Mouse (Mus musculus): Measurements from ENCODE around the gene Tenm2. TPM values are rescaled to one million over a fixed set of nuclear protein-coding genes. Genes with fewer than 3 reads are reported as not detected.

The Tenm2 gene
- polyA plus RNA-seq, 1 experiment from 2014 or later, result 1.8 TPM

DNA sequence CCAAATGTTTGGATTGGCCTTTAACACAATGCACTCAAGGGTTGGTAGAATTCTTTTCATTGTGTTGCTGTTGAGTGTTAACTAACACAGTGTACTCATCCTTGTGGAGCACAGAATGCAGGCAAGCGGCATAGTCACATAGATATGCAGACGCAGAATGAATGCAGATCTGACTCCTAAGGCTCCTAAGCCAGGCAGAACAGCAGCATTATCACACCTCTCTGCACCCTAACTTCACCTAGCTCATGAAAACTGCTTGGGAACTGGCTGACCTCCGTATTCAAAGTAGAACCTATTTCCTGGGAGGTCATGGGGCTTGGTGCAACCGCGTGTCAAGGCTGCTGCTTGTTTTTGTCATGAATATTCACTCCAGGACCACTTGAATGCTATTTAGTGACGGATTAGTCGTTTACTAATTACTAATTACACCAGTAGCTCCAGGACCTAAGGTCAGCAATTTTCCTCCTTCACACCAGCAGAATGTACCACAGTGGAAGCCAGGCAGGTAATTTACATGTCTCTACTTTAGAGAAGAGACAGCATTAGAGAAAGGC, 295.1 kb downstream of the Tenm2 start:
- 17% methylated on average over 7 of the region's 7 CpGs for WGBS
- Histone ChIP-seq H3K4me3 (no peak overlapping the region), H3K27ac (no peak overlapping the region), H3K4me1 (peaks cover 28% of the 10 kb centered on the region), H3K9me3 (no peaks in the 10 kb centered on the region), H3K36me3 (replicated peaks) (no peaks in the 10 kb centered on the region), H3K27me3 (ENCODE audit: poor library complexity, severe bottlenecking) (no peaks in the 10 kb centered on the region)
- DNase-seq (ENCODE audit: extremely low spot score, low spot score), result no peak

GRCm38 (mm10) chr11:36929817-36930216, 305.9 kb downstream of the Tenm2 start:
- Histone ChIP-seq H3K27ac (no peak overlapping the region), H3K4me1 (0 out of 2 replicates have a peak, but pooled peaks cover 4% of the 10 kb centered on the region), H3K4me3 (no peak overlapping the region), H3K36me3 (replicated peaks) (no peaks in the 10 kb centered on the region), H3K9me3 (no peaks in the 10 kb centered on the region), H3K27me3 (ENCODE audit: poor library complexity, severe bottlenecking) (no peaks in the 10 kb centered on the region)
- WGBS, result 87% methylated on average over 5 of the region's 5 CpGs
- DNase-seq (ENCODE audit: extremely low spot score, low spot score), result no peak

DNA sequence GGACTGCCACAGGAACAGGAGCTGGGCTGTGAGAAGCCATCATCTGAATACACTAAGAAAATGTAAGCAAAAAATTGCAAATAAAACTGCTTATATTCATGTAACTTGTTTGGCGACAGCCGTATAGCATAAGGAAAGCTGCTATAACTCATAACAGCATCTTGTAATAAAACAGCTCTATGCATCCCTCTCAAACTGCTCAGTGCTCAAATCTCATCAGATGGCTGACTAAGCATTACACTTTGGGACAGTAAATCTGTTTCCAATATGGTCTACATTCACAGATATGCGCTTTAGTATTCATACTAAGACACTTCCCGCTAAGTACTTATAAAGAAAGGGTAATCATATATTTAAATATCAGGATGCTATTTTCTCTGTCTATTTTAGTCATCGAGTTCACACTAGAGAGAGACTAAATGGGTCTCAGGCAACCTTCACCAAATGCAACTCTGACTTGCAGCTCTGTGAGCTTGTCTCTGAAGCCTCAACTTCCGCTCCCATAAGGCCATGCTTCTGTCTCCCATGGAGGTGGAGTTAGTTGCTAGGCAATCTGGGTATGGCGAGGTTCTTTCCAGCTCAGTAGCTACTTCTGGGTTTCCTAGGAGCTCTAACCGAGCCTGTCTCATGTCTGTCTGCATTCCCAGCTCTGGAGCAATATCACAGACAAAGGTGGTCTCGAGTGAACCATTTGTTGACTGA, 308.9 kb downstream of the Tenm2 start:
- Histone ChIP-seq H3K27ac (no peak overlapping the region), H3K36me3 (replicated peaks) (no peaks in the 10 kb centered on the region), H3K4me3 (no peak overlapping the region), H3K27me3 (ENCODE audit: poor library complexity, severe bottlenecking) (no peaks in the 10 kb centered on the region), H3K4me1 (0 out of 2 replicates have a peak, but pooled peaks cover 4% of the 10 kb centered on the region), H3K9me3 (no peaks in the 10 kb centered on the region)
- WGBS, result 85% methylated on average over 9 of the region's 9 CpGs
- no peak for DNase-seq (ENCODE audit: extremely low spot score, low spot score)

- Histone ChIP-seq H3K27me3 (ENCODE audit: poor library complexity, severe bottlenecking) (no peaks in the 10 kb centered on the region), H3K36me3 (replicated peaks) (no peaks in the 10 kb centered on the region)
Measured at GRCm38 (mm10) chr11:36919301-36919700, 316.5 kb downstream of the Tenm2 start.

DNA sequence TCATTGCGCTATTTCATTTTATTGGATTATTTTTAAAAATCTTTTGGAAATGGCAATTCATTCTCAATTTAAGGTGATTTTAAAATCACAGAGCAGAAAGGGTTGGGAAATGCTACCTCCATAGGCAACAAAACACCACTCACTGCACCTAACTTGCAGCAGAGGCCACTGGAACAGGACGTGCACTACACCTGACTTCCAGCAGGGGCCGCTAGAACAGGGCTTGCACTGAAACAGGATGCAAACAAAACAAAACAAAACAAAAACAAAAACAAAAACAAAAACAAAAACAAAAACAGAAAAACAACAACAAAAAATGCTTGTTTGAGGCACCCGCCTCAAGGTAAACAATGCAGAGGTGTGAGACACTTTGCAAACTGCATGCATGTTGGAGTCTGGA, 324.4 kb downstream of the Tenm2 start:
- WGBS, result 72% methylated on average over 4 of the region's 4 CpGs
- Histone ChIP-seq H3K9me3 (no peaks in the 10 kb centered on the region), H3K36me3 (replicated peaks) (no peaks in the 10 kb centered on the region), H3K4me1 (no peaks in the 10 kb centered on the region), H3K27me3 (ENCODE audit: poor library complexity, severe bottlenecking) (no peaks in the 10 kb centered on the region), H3K4me3 (no peak overlapping the region), H3K27ac (no peak overlapping the region)
- DNase-seq (ENCODE audit: extremely low spot score, low spot score), result no peak

More at GRCm38 (mm10) chr11:36919301-36919700, 316.5 kb downstream of the Tenm2 start:
- no peak for DNase-seq (ENCODE audit: extremely low spot score, low spot score)
- 89% methylated on average over 6 of the region's 6 CpGs for WGBS
- no peaks in the 10 kb centered on the region for H3K9me3 ChIP-seq
- H3K4me1 ChIP-seq, result no peaks in the 10 kb centered on the region
- H3K4me3 ChIP-seq, result no peak overlapping the region
- H3K27ac ChIP-seq, result no peak overlapping the region

DNA sequence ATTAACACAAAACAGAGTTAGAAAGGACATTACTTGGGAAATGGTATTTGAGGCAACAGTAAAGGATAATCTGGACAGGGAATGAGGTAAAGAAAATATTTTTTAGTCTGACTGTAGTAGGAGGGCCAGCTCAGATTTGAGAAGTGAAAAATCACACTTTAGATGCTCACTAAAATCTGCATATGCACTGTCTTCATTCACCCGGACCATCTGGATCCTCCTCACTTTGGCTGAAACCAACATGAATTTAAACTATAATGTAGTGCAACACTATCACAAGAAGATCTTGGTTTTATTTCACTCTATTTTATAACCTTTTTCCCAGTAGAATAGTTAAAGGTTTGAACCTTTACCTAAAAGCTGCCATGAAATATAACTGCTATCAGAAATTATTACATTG, 326.7 kb downstream of the Tenm2 start:
- H3K4me1 ChIP-seq, result no peaks in the 10 kb centered on the region
- H3K27ac ChIP-seq, result no peak overlapping the region
- no peaks in the 10 kb centered on the region for H3K27me3 ChIP-seq (ENCODE audit: poor library complexity, severe bottlenecking)
- no peak overlapping the region for H3K4me3 ChIP-seq
- H3K9me3 ChIP-seq, result no peaks in the 10 kb centered on the region
- DNase-seq (ENCODE audit: extremely low spot score, low spot score), result no peak
- 91% methylated on average over 1 of the region's 1 CpGs for WGBS
- no peaks in the 10 kb centered on the region for H3K36me3 ChIP-seq (replicated peaks)

DNA sequence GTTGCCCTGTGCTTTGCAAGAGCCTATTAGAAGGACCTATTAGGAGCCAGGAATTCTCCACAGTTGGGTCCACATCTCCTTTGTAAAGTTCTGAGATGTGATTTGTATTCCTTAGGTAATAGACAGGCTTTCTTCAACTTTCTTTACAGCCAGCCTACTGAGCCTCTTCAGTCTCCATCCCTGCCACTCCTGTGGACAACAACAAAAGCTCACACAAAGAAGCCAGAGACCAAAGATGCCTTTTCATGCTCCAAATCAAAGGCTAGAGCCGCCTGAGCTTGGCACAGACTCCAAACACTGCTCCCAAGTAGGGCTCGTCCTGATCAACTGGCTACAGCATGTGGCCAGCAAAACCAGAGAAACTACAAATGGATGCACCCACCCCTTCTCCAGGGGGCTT, 333.5 kb downstream of the Tenm2 start:
- 12% methylated on average over 2 of the region's 2 CpGs for WGBS

DNA sequence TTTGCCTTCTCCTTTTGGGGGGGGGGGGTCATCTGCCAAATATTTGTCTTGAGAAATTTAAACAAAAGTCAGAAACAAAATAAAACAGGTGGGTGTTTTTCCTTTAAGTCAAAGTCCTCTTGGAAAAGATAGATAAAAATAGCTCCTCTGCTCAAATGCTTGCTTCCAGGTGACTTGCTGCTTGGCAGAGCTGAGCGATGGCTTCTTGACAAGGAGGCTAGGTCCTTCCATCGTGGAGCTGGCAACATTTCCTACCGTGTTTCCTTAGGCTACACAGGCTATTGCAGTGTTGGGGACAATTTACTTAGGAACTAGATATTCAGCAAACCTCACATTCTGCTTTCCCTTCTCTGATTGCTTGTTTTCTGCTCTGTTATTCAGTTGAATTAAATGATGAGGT, 342.7 kb downstream of the Tenm2 start:
- no peaks in the 10 kb centered on the region for H3K27me3 ChIP-seq (ENCODE audit: poor library complexity, severe bottlenecking)
- H3K36me3 ChIP-seq (replicated peaks), result no peaks in the 10 kb centered on the region
- peaks cover 9% of the 10 kb centered on the region for H3K4me1 ChIP-seq
- H3K9me3 ChIP-seq, result no peaks in the 10 kb centered on the region
- 93% methylated on average over 3 of the region's 3 CpGs for WGBS
- H3K27ac ChIP-seq, result no peak overlapping the region
- H3K4me3 ChIP-seq, result no peak overlapping the region
- no peak for DNase-seq (ENCODE audit: extremely low spot score, low spot score)

More for the DNA sequence above, 333.5 kb downstream of the Tenm2 start:
- no peaks in the 10 kb centered on the region for H3K27me3 ChIP-seq (ENCODE audit: poor library complexity, severe bottlenecking)
- 0 out of 2 replicates have a peak overlapping the region, but pooled peaks have one; percentile 25 for H3K27ac ChIP-seq
- H3K4me1 ChIP-seq, result peaks cover 14% of the 10 kb centered on the region
- DNase-seq (ENCODE audit: extremely low spot score, low spot score), result peak; percentile 17
- no peak overlapping the region for H3K4me3 ChIP-seq
- H3K36me3 ChIP-seq (replicated peaks), result no peaks in the 10 kb centered on the region
- H3K9me3 ChIP-seq, result no peaks in the 10 kb centered on the region; the same call in 1 of the 2 replicates

- 53% methylated on average over 3 of the region's 3 CpGs for WGBS
- Histone ChIP-seq H3K36me3 (replicated peaks) (no peaks in the 10 kb centered on the region), H3K27me3 (ENCODE audit: poor library complexity, severe bottlenecking) (no peaks in the 10 kb centered on the region), H3K9me3 (no peaks in the 10 kb centered on the region), H3K4me3 (no peak overlapping the region), H3K27ac (no peak overlapping the region), H3K4me1 (peaks cover 18% of the 10 kb centered on the region)
- DNase-seq (ENCODE audit: extremely low spot score, low spot score), result no peak
Measured at GRCm38 (mm10) chr11:36891106-36891505, 344.7 kb downstream of the Tenm2 start.

GRCm38 (mm10) chr11:36887490-36887889, 348.3 kb downstream of the Tenm2 start:
- DNase-seq (ENCODE audit: extremely low spot score, low spot score), result no peak
- H3K27me3 ChIP-seq (ENCODE audit: poor library complexity, severe bottlenecking), result no peaks in the 10 kb centered on the region
- H3K36me3 ChIP-seq (replicated peaks), result no peaks in the 10 kb centered on the region
- H3K9me3 ChIP-seq, result no peaks in the 10 kb centered on the region
- H3K27ac ChIP-seq, result no peak overlapping the region
- WGBS, result 53% methylated on average over 7 of the region's 7 CpGs
- peaks cover 34% of the 10 kb centered on the region for H3K4me1 ChIP-seq
- no peak overlapping the region for H3K4me3 ChIP-seq

- Histone ChIP-seq H3K36me3 (replicated peaks) (no peaks in the 10 kb centered on the region), H3K4me3 (no peak overlapping the region), H3K27ac (no peak overlapping the region), H3K9me3 (no peaks in the 10 kb centered on the region), H3K4me1 (peaks cover 29% of the 10 kb centered on the region), H3K27me3 (ENCODE audit: poor library complexity, severe bottlenecking) (no peaks in the 10 kb centered on the region)
- no peak for DNase-seq (ENCODE audit: extremely low spot score, low spot score)
- WGBS, result 84% methylated on average over 3 of the region's 3 CpGs
Measured at GRCm38 (mm10) chr11:36886147-36886546, 349.6 kb downstream of the Tenm2 start.

GRCm38 (mm10) chr11:36872961-36873360, 362.8 kb downstream of the Tenm2 start:
- H3K4me1 ChIP-seq, result no peaks in the 10 kb centered on the region
- DNase-seq (ENCODE audit: extremely low spot score, low spot score), result no peak
- no peak overlapping the region for H3K4me3 ChIP-seq
- no peak overlapping the region for H3K27ac ChIP-seq
- H3K36me3 ChIP-seq (replicated peaks), result no peaks in the 10 kb centered on the region
- WGBS, result 75% methylated on average over 4 of the region's 4 CpGs
- H3K9me3 ChIP-seq, result no peaks in the 10 kb centered on the region
- no peaks in the 10 kb centered on the region for H3K27me3 ChIP-seq (ENCODE audit: poor library complexity, severe bottlenecking)

DNA sequence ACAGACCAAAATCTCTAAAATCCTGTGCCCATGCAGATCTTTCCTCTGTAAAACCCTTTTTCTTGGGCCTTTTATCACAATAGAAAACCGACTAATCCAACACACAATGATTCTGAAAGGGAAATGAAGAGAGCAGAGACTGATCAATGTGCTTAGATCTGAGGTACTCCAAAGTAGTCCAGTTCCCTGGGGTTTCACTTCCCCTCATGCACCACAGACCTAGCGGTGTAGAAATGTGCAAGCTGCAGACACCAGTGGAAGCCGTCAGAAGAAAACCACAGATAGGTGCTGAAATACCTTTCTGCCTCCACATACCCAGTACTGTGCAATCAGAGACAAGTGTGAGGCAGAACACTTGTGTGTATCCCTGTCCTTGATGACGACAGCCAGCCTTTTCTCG, 365.2 kb downstream of the Tenm2 start:
- WGBS, result 71% methylated on average over 5 of the region's 5 CpGs
- Histone ChIP-seq H3K27me3 (ENCODE audit: poor library complexity, severe bottlenecking) (no peaks in the 10 kb centered on the region), H3K4me3 (no peak overlapping the region), H3K4me1 (no peaks in the 10 kb centered on the region), H3K27ac (no peak overlapping the region), H3K36me3 (replicated peaks) (no peaks in the 10 kb centered on the region), H3K9me3 (no peaks in the 10 kb centered on the region)
- no peak for DNase-seq (ENCODE audit: extremely low spot score, low spot score)

Measured in forebrain, embryonic 10.5 days (tissue).